Mouse (Mus musculus) kidney, embryonic 15.5 days (tissue): ENCODE measurements at regions not wholly inside any gene's neighbourhood (a gene's known extent, or its start where the extent isn't known, plus 50 kb on each side); places are given as distances from the start of the nearest gene placed in this dataset.

Experiments used
- ATAC-seq: fragments of 200-750 bp; cut with Nextera tagmentation; replicated peaks from 2 replicates; pipeline ENCODE4 v1.8.0; 2017; ENCODE audit warnings: moderate TSS enrichment; ENCODE audit not compliant: low FRiP score
- H3K27ac ChIP-seq: fragments of 300-500 bp; sonication (generic); 2 replicates; pipeline ENCODE4 v1.5.1; 2015; ENCODE audit warnings: mild to moderate bottlenecking, inconsistent platforms
- H3K27me3 ChIP-seq: fragments of 300-500 bp; sonication (generic); 2 replicates; pipeline ENCODE4 v1.6.1; 2015; ENCODE audit warnings: inconsistent platforms
- H3K36me3 ChIP-seq: fragments of 300-500 bp; sonication (generic); 2 replicates; pipeline ENCODE4 v1.6.1; 2015; ENCODE audit warnings: inconsistent platforms
- H3K4me1 ChIP-seq: fragments of 300-500 bp; sonication (generic); 2 replicates; pipeline ENCODE4 v1.6.1; 2015; ENCODE audit warnings: inconsistent platforms
- H3K4me2 ChIP-seq: fragments of 300-500 bp; sonication (generic); 2 replicates; pipeline ENCODE4 v1.6.1; 2015; ENCODE audit warnings: moderate library complexity, mild to moderate bottlenecking, inconsistent platforms
- H3K4me3 ChIP-seq: fragments of 300-500 bp; sonication (generic); replicated peaks from 2 replicates; pipeline ENCODE4 v1.5.1; 2015; ENCODE audit warnings: mild to moderate bottlenecking, inconsistent platforms
- H3K9ac ChIP-seq: fragments of 300-500 bp; sonication (generic); 2 replicates; pipeline ENCODE4 v1.6.1; 2015; ENCODE audit warnings: mild to moderate bottlenecking, inconsistent platforms
- H3K9me3 ChIP-seq: fragments of 300-500 bp; sonication (generic); replicated peaks from 2 replicates; pipeline ENCODE4 v1.6.1; 2016; ENCODE audit warnings: inconsistent platforms
- WGBS: fragments of 180-500 bp; shearing (Covaris S2); methylation state at CpG from one replicate; pipeline ENCODE4 v1.1.7; 2015; ENCODE audit warnings: mixed read lengths; 5-methylcytosine and 5-hydroxymethylcytosine counted together

- WGBS = 97% methylated on average over 1 of the region's 1 CpGs
- no peak for ATAC-seq
- no peak overlapping the region for H3K4me3 ChIP-seq
- no peaks in the 10 kb centered on the region for H3K9me3 ChIP-seq
- H3K4me2 ChIP-seq = no peak overlapping the region
- H3K4me1 ChIP-seq = 0 out of 2 replicates have a peak, but pooled peaks cover 4% of the 10 kb centered on the region
- no peaks in the 10 kb centered on the region for H3K36me3 ChIP-seq
- H3K9ac ChIP-seq = no peak overlapping the region
- H3K27me3 ChIP-seq = no peaks in the 10 kb centered on the region
- H3K27ac ChIP-seq = no peak overlapping the region
These were observed 600.5 kb upstream of the Auts2 start for GRCm38 (mm10) chr5:133143679-133144078.

- no peak overlapping the region for H3K9ac ChIP-seq
- WGBS = 50% methylated on average over 11 of the region's 11 CpGs
- no peak overlapping the region for H3K27ac ChIP-seq
- 0 out of 2 replicates have a peak, but pooled peaks cover 4% of the 10 kb centered on the region for H3K4me1 ChIP-seq
- no peak for ATAC-seq
- no peak overlapping the region for H3K4me3 ChIP-seq
- H3K4me2 ChIP-seq = no peak overlapping the region
- no peaks in the 10 kb centered on the region for H3K9me3 ChIP-seq
- no peaks in the 10 kb centered on the region for H3K36me3 ChIP-seq
- H3K27me3 ChIP-seq = no peaks in the 10 kb centered on the region
These were observed 599.4 kb upstream of the Auts2 start for GRCm38 (mm10) chr5:133142401-133143115.

GRCm38 (mm10) chr5:133131042-133131441, 587.9 kb upstream of the Auts2 start:
- Histone ChIP-seq H3K27ac (no peak overlapping the region), H3K4me1 (no peaks in the 10 kb centered on the region), H3K4me2 (no peak overlapping the region), H3K9ac (no peak overlapping the region), H3K9me3 (no peaks in the 10 kb centered on the region), H3K36me3 (no peaks in the 10 kb centered on the region), H3K27me3 (no peaks in the 10 kb centered on the region), H3K4me3 (no peak overlapping the region)
- ATAC-seq = no peak
- 86% methylated on average over 2 of the region's 2 CpGs for WGBS

GRCm38 (mm10) chr5:133130316-133130715, 587.2 kb upstream of the Auts2 start:
- H3K4me3 ChIP-seq = no peak overlapping the region
- no peak overlapping the region for H3K27ac ChIP-seq
- H3K9me3 ChIP-seq = no peaks in the 10 kb centered on the region
- H3K4me1 ChIP-seq = no peaks in the 10 kb centered on the region
- no peak overlapping the region for H3K4me2 ChIP-seq
- H3K36me3 ChIP-seq = no peaks in the 10 kb centered on the region
- H3K9ac ChIP-seq = no peak overlapping the region
- H3K27me3 ChIP-seq = no peaks in the 10 kb centered on the region
- 64% methylated on average over 6 of the region's 6 CpGs for WGBS
- ATAC-seq = no peak

- Histone ChIP-seq H3K27me3 (no peaks in the 10 kb centered on the region), H3K4me2 (no peak overlapping the region)
- whole genome bisulfite sequencing = 92% methylated on average over 2 of the region's 2 CpGs
These were observed 581.1 kb upstream of the Auts2 start for GRCm38 (mm10) chr5:133124223-133124622.

GRCm38 (mm10) chr5:133113946-133114345, 570.8 kb upstream of the Auts2 start:
- 89% methylated on average over 4 of the region's 4 CpGs for WGBS

More at GRCm38 (mm10) chr5:133124223-133124622, 581.1 kb upstream of the Auts2 start:
- no peak for ATAC-seq
- no peak overlapping the region for H3K9ac ChIP-seq
- no peak overlapping the region for H3K4me3 ChIP-seq
- no peaks in the 10 kb centered on the region for H3K4me1 ChIP-seq
- H3K36me3 ChIP-seq = no peaks in the 10 kb centered on the region
- no peaks in the 10 kb centered on the region for H3K9me3 ChIP-seq
- H3K27ac ChIP-seq = no peak overlapping the region

GRCm38 (mm10) chr5:133113183-133113582, 570.0 kb upstream of the Auts2 start:
- Histone ChIP-seq H3K4me1 (no peaks in the 10 kb centered on the region), H3K36me3 (no peaks in the 10 kb centered on the region), H3K9ac (no peak overlapping the region), H3K4me2 (no peak overlapping the region), H3K4me3 (no peak overlapping the region), H3K27ac (no peak overlapping the region), H3K27me3 (no peaks in the 10 kb centered on the region), H3K9me3 (no peaks in the 10 kb centered on the region)
- no peak for ATAC-seq
- WGBS = 49% methylated on average over 2 of the region's 2 CpGs

More at GRCm38 (mm10) chr5:133113946-133114345, 570.8 kb upstream of the Auts2 start:
- H3K27ac ChIP-seq = no peak overlapping the region
- H3K9me3 ChIP-seq = no peaks in the 10 kb centered on the region
- no peak overlapping the region for H3K9ac ChIP-seq
- no peaks in the 10 kb centered on the region for H3K4me1 ChIP-seq
- H3K4me3 ChIP-seq = no peak overlapping the region
- H3K36me3 ChIP-seq = no peaks in the 10 kb centered on the region
- H3K4me2 ChIP-seq = no peak overlapping the region
- no peak for ATAC-seq
- H3K27me3 ChIP-seq = no peaks in the 10 kb centered on the region

- no peak overlapping the region for H3K27ac ChIP-seq
- H3K4me3 ChIP-seq = no peak overlapping the region
- no peaks in the 10 kb centered on the region for H3K9me3 ChIP-seq
- no peak overlapping the region for H3K4me2 ChIP-seq
- 0 out of 2 replicates have a peak, but pooled peaks cover 2% of the 10 kb centered on the region for H3K4me1 ChIP-seq
- H3K9ac ChIP-seq = no peak overlapping the region
- 43% methylated on average over 8 of the region's 8 CpGs for WGBS
- H3K27me3 ChIP-seq = no peaks in the 10 kb centered on the region
- ATAC-seq = no peak
- H3K36me3 ChIP-seq = no peaks in the 10 kb centered on the region
These were observed 563.7 kb upstream of the Auts2 start for GRCm38 (mm10) chr5:133106691-133107354.

- H3K27me3 ChIP-seq = no peaks in the 10 kb centered on the region
- no peaks in the 10 kb centered on the region for H3K9me3 ChIP-seq
- no peak overlapping the region for H3K4me2 ChIP-seq
- no peak overlapping the region for H3K9ac ChIP-seq
- ATAC-seq = peak; percentile 64; the same call in 1 of the 2 replicates
- no peaks in the 10 kb centered on the region for H3K36me3 ChIP-seq
- 3% methylated on average over 1 of the region's 1 CpGs for WGBS
- H3K4me3 ChIP-seq = no peak overlapping the region
- 0 out of 2 replicates have a peak, but pooled peaks cover 5% of the 10 kb centered on the region for H3K4me1 ChIP-seq
- no peak overlapping the region for H3K27ac ChIP-seq
These were observed 553.2 kb upstream of the Auts2 start for GRCm38 (mm10) chr5:133096340-133096739.

- no peak for ATAC-seq
- no peak overlapping the region for H3K4me2 ChIP-seq
- no peak overlapping the region for H3K4me3 ChIP-seq
- no peak overlapping the region for H3K27ac ChIP-seq
- WGBS = 73% methylated on average over 1 of the region's 1 CpGs
- H3K36me3 ChIP-seq = no peaks in the 10 kb centered on the region
- no peak overlapping the region for H3K9ac ChIP-seq
- H3K27me3 ChIP-seq = no peaks in the 10 kb centered on the region
- H3K9me3 ChIP-seq = no peaks in the 10 kb centered on the region
- H3K4me1 ChIP-seq = no peaks in the 10 kb centered on the region
These were observed 541.7 kb upstream of the Auts2 start for GRCm38 (mm10) chr5:133084859-133085258.

- Histone ChIP-seq H3K9me3 (no peaks in the 10 kb centered on the region), H3K4me1 (no peaks in the 10 kb centered on the region), H3K36me3 (no peaks in the 10 kb centered on the region), H3K4me2 (no peak overlapping the region), H3K27me3 (no peaks in the 10 kb centered on the region), H3K4me3 (no peak overlapping the region), H3K27ac (no peak overlapping the region), H3K9ac (no peak overlapping the region)
- no peak for ATAC-seq
- WGBS = 87% methylated on average over 2 of the region's 2 CpGs
These were observed 537.6 kb upstream of the Auts2 start for GRCm38 (mm10) chr5:133080751-133081150.

- ATAC-seq = no peak
- H3K9me3 ChIP-seq = no peaks in the 10 kb centered on the region
- no peak overlapping the region for H3K4me2 ChIP-seq
- H3K4me1 ChIP-seq = no peaks in the 10 kb centered on the region
- H3K27ac ChIP-seq = no peak overlapping the region
- no peaks in the 10 kb centered on the region for H3K36me3 ChIP-seq
- H3K27me3 ChIP-seq = no peaks in the 10 kb centered on the region
- no peak overlapping the region for H3K4me3 ChIP-seq
- no peak overlapping the region for H3K9ac ChIP-seq
- WGBS = 66% methylated on average over 3 of the region's 3 CpGs
These were observed 535.8 kb upstream of the Auts2 start for GRCm38 (mm10) chr5:133078916-133079315.
